ENCODE assay signal across 8 mouse cellular contexts in the genomic region with DNA sequence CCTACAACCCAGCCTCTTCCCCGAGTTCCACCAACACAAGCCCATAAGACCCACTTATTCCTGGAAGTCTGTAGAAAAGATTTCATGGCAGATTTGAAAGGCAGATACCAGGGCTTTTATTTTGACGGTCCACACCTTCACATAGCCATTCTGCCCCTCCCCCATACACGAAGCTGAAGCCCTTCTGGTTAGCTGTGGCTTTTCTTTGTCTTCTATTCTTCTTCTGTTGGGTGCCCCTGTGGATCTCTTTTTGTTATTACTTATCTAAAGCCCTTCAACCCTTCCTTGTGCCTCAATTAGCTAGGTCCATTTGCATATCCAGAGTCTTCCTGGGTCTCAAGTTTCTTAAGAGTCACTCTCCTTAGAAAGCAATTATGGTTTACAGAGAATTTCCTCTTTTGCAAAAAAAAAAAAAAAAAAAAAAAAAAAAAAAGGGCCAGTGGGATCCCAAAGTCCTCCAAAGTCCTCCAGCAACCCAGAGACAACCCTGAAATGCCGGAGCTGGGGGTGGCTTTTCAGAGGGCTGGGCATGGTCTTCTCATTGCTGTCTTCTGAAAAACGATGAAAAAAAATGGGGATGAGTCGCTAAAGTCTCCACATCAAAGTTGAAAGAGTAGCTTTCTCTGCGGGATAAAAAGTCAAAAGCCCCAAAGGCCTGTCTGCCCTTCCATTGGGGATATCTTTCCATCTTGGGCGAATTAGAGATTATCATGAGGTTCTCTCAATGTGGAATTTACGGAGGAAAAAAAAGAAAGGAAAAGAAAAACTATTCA.
DNase-seq lines count a peak whose midpoint lies in the region; ATAC-seq lines count a peak whose summit lies in the region.

No protein-coding gene starts in this region.

- no peaks in the 10 kb centered on the region for H3K27me3 ChIP-seq in neural tube, embryonic 11.5 days (ENCODE audit: control insufficient read depth, insufficient read depth, low read length)
- no peaks in the 10 kb centered on the region for H3K27me3 ChIP-seq in forebrain, embryonic 11.5 days (ENCODE audit: control insufficient read depth, insufficient read depth, low read length)
- no peaks in the 10 kb centered on the region for H3K27me3 ChIP-seq in liver, embryonic 13.5 days

- peak overlapping the region; percentile 5; the same call in 1 of the 2 replicates for H3K4me3 ChIP-seq in neural tube, embryonic 11.5 days (ENCODE audit: low read depth, low read length)
- H3K4me3 ChIP-seq in forebrain, embryonic 11.5 days (ENCODE audit: low read depth, low read length) = no peak overlapping the region
- peak overlapping the region; percentile 39 for H3K4me3 ChIP-seq in liver, embryonic 13.5 days (replicated peaks)

- H3K9ac ChIP-seq in neural tube, embryonic 11.5 days (ENCODE audit: low read length) = no peak overlapping the region
- H3K9ac ChIP-seq in forebrain, embryonic 11.5 days (ENCODE audit: low read length) = no peak overlapping the region
- H3K9ac ChIP-seq in liver, embryonic 13.5 days = peak overlapping the region; percentile 39

- no peak for ATAC-seq in neural tube, embryonic 11.5 days (ENCODE audit: insufficient read depth, low FRiP score, low TSS enrichment)
- 0 out of 2 replicates have a peak, but pooled peaks have one; percentile 26 for ATAC-seq in forebrain, embryonic 11.5 days (replicated peaks; ENCODE audit: low FRiP score)
- ATAC-seq in liver, embryonic 13.5 days (ENCODE audit: low read depth) = no peak

- H3K27ac ChIP-seq in neural tube, embryonic 11.5 days (ENCODE audit: low read depth, low read length) = no peak overlapping the region
- H3K27ac ChIP-seq in forebrain, embryonic 11.5 days (ENCODE audit: low read depth, low read length) = no peak overlapping the region
- no peak overlapping the region for H3K27ac ChIP-seq in liver, embryonic 13.5 days

- no peaks in the 10 kb centered on the region for H3K9me3 ChIP-seq in neural tube, embryonic 11.5 days (ENCODE audit: control insufficient read depth, low read length)
- no peaks in the 10 kb centered on the region for H3K9me3 ChIP-seq in forebrain, embryonic 11.5 days (ENCODE audit: control insufficient read depth, low read length)
- H3K9me3 ChIP-seq in liver, embryonic 13.5 days (replicated peaks) = no peaks in the 10 kb centered on the region

- peak overlapping the region; percentile 35 for H3K4me2 ChIP-seq in neural tube, embryonic 11.5 days (ENCODE audit: low read depth)
- H3K4me2 ChIP-seq in forebrain, embryonic 11.5 days (ENCODE audit: low read depth, low read length, severe bottlenecking) = peak overlapping the region; percentile 21
- H3K4me2 ChIP-seq in liver, embryonic 13.5 days = peak overlapping the region; percentile 61

- peaks cover 2% of the 10 kb centered on the region; the same call in 1 of the 2 replicates for H3K4me1 ChIP-seq in neural tube, embryonic 11.5 days (ENCODE audit: control insufficient read depth, insufficient read depth, low read length)
- H3K4me1 ChIP-seq in forebrain, embryonic 11.5 days (replicated peaks; ENCODE audit: control insufficient read depth, insufficient read depth, low read length) = 0 out of 2 replicates have a peak, but pooled peaks cover 9% of the 10 kb centered on the region
- H3K4me1 ChIP-seq in liver, embryonic 13.5 days (replicated peaks) = peaks cover 37% of the 10 kb centered on the region

- WGBS in neural tube, embryonic 11.5 days = 5% methylated on average over 9 of the region's 9 CpGs
- whole genome bisulfite sequencing in forebrain, embryonic 11.5 days = 3% methylated on average over 9 of the region's 9 CpGs
- WGBS in liver, embryonic 13.5 days (ENCODE audit: insufficient replicate concordance) = 5% methylated on average over 9 of the region's 9 CpGs

- H3K36me3 ChIP-seq in neural tube, embryonic 11.5 days (ENCODE audit: control insufficient read depth, insufficient read depth, low read length) = no peaks in the 10 kb centered on the region
- no peaks in the 10 kb centered on the region for H3K36me3 ChIP-seq in forebrain, embryonic 11.5 days (ENCODE audit: control insufficient read depth, insufficient read depth, low read length)
- no peaks in the 10 kb centered on the region for H3K36me3 ChIP-seq in liver, embryonic 13.5 days

- DNase-seq in neural tube, embryonic 11.5 days (ENCODE audit: low spot score) = peak; percentile 31
- no peak for DNase-seq in neural tube, embryonic 10.5 days (ENCODE audit: extremely low spot score, low spot score)
- no peak for DNase-seq in forebrain, embryonic 11.5 days (ENCODE audit: low spot score)
- no peak for DNase-seq in liver, embryonic 13.5 days
- peak; percentile 71 for DNase-seq in thymus, postnatal 0 days (ENCODE audit: low spot score)
- no peak for DNase-seq in cerebellum, adult 11-12 months
- DNase-seq in gastrocnemius, postnatal 25 days = no peak
- no peak for DNase-seq in cerebellum, postnatal 36 days

Comparison
In these comparisons a context has a peak if more than half of its experiments do, and no peak if none do; other contexts are left out.
1. DNase-seq: peak in neural tube, embryonic 11.5 days (single experiment) and thymus, postnatal 0 days (single experiment); none in neural tube, embryonic 10.5 days (single experiment), forebrain, embryonic 11.5 days (single experiment), liver, embryonic 13.5 days (single experiment), cerebellum, adult 11-12 months (single experiment), gastrocnemius, postnatal 25 days (single experiment) and cerebellum, postnatal 36 days (0 of 2).
2. Peak in every context shown above with its lines, with median percentiles within 50 percentile points of each other: H3K4me2 ChIP-seq.